Mouse (Mus musculus): ENCODE measurements around the gene Dock1.

Dock1 gene

DNA sequence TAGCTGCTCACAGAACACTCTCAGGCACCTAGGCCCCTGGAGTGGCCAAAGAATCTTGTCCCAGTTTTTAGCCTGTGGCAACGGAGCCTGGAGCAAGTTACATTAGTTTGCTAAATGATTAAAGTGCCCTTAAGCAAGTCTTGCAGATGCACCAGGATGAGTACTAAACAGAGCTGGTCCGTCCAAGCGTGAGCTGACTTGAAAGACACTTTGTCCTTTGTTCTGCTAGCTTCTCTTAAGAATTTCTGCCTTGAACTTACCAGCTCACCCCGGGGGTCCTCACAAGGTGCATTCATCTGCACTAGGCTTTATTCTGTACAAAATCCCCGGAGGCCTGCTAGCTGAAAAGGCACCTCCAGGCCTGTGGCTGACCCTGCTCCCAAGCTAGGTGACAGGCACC, 394.8 kb downstream of the Dock1 start:
- no peak for DNase-seq

- DNase-seq, result no peak
Observed at GRCm38 (mm10) chr7:135068887-135069286, 398.4 kb downstream of the Dock1 start.

DNA sequence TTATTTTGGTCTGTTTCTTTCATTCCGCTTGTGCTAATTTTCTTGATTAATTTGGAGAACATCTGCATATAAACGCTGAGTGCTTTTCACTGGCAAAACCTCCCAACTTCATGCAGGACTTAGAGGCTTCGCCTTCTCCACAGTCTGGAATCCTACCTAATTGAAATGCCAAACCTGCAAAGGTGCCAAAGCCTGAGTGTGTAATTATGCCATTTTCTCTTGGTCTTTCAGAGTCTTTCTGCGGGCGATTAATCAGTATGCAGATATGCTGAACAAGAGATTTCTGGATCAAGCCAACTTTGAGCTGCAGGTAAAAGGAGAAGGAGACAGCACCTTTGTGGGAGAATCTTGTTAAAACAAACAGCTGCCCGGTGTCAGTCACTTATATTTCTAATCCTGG, 406.4 kb downstream of the Dock1 start:
- DNase-seq, result no peak

GRCm38 (mm10) chr7:135077340-135077739, 406.9 kb downstream of the Dock1 start:
- no peak for DNase-seq

- DNase-seq, result no peak
Observed at GRCm38 (mm10) chr7:135077806-135078205, 407.4 kb downstream of the Dock1 start.

DNA sequence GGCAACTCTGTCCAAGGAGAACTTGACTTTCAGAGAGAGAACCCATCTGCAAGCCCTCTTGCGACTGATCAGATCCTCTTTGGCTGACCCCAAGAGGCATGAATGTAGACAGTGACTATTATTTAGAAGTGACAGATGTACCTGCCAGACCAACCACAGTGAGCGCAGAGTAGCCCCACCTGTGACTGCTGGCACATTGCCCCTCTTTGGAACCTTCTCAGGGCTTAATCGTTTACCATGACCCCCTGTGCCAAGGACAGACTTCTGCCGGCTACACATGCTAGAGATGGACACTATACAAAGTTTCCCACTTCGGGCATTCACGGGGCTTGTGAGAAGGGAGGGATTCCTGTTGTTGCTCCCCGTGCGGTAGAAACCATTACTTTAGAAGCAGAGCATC, 413.0 kb downstream of the Dock1 start:
- DNase-seq, result no peak

DNA sequence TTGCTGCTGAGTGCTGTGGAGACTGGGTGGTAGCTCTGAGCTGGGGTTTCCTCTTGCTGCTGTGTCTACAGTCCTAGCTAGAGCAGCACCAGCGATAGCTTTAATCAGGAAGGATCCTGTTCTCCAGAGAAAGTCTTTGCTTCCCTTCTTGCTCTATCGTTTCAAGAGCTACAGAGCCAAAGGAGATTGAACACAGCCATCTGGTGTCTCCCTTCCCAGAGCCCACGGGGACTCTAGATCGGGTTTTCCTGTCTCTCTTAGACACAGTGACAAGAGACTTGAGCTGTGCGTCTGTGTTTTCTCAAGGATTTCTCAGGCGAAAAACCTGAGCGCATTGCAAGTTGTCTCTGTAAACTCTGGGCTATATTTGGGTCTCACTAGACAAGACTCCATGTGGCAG, 413.6 kb downstream of the Dock1 start:
- no peak for DNase-seq

DNA sequence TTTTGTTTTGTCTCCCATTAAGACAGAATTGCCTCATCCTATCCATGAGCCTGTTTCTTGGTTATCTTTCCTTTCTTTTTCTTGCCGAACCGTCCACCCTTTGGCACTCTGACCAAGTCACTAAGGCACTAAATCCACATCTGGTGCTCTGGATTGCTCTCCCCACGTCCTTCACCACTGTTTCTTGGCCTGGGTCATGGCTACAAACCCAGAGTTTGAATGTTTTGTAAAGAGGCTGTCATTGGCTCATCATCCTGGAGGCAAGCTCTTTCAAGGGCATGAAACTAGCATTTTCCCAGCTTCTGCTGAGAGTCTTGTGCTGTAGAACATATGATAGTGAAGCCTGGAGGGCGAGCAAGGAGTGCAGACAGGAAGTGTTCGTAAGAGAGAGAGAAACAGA, 416.1 kb downstream of the Dock1 start:
- no peak for DNase-seq

DNA sequence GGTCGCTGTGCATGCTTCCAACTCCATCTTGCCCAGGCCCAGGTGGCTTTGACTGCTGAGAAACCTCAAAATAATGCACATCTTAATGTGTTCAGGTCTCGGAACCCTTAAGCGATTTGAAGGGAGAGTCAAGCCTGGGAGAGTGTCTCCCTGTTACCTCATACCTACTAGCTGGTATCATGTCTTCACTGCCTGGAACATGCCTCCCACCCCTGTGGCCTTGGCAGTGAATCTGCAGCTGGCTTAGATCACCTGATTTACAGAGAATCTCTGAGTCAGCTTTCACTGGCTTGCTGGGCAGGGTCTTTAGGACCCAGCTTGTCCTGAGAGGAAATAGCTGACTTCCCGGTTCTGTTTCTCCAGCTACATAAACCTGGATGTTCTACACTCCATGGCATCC, 419.2 kb downstream of the Dock1 start:
- no peak for DNase-seq

- DNase-seq, result no peak
Observed at GRCm38 (mm10) chr7:135093851-135094250, 423.4 kb downstream of the Dock1 start.

DNA sequence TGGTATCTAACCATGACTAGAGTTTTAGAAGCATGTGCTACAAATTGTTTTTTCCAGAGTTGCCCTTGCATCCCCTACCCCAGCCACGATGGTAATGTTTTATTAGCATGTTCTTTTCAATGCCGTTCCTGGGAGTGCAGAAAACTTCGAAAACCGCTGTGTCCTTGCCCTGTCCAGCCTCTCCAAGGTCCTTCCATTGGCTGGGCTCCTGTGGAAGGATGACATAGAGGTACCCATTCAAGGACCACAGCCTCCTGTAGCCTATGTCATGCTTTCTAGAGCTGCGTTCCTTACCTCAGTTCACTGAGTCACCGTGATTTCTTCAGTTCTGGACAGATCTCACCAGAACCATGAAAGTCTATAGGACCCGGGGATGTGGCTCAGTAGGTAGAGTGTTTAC, 431.5 kb downstream of the Dock1 start:
- no peak for DNase-seq

GRCm38 (mm10) chr7:135106536-135106935, 436.1 kb downstream of the Dock1 start:
- DNase-seq, result no peak

- no peak for DNase-seq
Observed at GRCm38 (mm10) chr7:135110307-135110706, 439.9 kb downstream of the Dock1 start.

DNA sequence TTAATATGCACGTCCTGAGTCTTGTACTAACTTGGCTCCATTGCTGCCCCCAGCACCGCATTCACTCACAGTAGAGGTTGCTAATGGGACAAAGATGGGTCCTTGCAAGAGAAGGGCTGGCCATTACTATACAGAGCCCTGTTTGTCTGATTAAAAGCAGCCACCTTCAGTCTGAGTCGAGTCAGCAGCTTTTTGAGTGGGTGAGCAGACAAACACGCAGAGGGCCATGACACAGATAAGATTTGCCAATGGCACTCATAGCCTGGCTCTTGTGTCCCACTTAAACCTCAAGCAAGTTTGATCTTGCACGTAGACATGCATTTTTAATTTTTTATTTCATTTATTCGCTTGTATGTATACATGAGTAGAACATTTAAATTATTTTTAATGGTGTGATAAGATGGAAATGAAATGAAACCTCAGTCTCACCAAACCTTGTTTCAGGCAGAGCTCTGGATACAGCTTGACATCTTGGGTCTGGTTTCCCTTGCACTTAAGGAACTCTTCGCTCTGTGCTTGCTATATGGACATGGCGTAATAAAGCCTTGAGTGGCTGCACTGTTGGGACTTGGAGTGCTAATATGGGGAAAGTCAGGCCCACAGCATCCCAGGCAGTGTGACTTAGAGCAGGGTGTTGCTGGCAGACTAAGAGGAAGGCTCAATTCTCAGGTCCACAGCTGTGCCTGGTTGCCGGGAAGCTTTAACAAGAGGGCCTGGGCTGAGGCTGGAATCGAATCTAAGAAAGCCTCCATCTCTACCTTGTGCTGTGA, 455.0 kb downstream of the Dock1 start:
- DNase-seq, result peak; percentile 10

- peak; percentile 45 for DNase-seq
Observed at GRCm38 (mm10) chr7:135132461-135132860, 462.0 kb downstream of the Dock1 start.

DNA sequence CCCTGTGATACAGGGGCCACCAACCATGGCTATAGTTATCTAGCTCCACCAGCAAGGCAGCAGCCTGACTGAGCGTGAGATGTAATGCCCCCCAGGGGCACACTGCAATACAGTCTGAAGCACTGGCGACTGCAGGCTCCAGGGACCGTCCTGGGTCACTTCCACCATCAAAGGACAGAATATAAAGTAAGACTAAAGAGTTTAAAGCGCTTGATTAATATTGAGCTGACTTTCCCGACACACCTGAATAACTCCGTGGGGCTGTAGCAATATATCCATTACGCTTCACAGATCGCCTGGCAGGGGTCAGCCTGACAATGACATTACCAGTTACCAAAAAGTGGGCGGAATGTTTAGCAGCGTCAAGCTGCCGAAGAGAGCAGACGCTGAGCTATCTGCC, 464.2 kb downstream of the Dock1 start:
- no peak for DNase-seq

DNA sequence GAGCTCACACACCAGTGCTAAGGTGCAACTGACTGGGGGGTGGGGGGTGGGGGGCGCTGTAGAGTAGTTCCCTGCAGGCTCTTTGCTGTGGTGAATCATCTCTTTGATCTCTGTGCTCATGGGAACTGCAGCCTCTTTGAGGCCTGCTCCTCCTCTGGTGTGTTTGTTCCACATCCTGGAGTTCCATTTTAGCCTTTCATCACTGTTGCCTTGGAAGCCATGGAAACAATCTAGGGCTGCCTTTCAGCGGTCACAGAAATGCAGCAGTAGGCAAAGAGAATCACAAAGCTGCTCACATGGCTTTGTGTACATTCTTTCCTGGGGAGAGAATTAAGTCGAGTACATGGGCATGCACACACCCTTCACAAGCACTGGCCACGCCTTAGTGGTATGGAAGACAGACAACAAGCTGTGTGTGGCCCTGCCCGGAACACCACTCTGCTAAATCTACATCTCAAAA, 468.7 kb downstream of the Dock1 start:
- peak; percentile 15 for DNase-seq

- DNase-seq, result no peak
Observed at GRCm38 (mm10) chr7:135144731-135145130, 474.3 kb downstream of the Dock1 start.

- DNase-seq, result no peak
Observed at GRCm38 (mm10) chr7:135150926-135151325, 480.5 kb downstream of the Dock1 start.

- no peak for DNase-seq
Observed at GRCm38 (mm10) chr7:135157571-135157970, 487.1 kb downstream of the Dock1 start.

GRCm38 (mm10) chr7:135158381-135158780, 487.9 kb downstream of the Dock1 start:
- DNase-seq, result no peak

DNA sequence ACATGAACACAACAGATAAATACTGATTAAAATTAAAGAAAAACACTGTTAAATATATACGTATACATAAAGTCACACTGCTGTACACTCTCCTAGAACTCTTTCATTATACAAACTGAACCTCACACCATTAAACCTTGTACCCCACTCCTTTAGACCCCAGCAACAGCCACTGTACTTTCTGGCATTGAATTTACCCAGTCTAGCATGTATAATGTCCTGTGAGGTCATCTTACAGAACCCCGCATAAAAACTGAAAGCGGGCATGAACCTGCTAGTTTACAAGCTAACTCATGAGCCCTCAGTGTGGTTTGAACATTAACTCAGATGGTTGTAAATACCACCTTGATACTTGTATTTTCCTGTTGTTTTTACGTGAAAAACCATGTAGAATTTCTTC, 489.2 kb downstream of the Dock1 start:
- no peak for DNase-seq

GRCm38 (mm10) chr7:135165155-135165554, 494.7 kb downstream of the Dock1 start:
- peak; percentile 67 for DNase-seq

GRCm38 (mm10) chr7:135169936-135170335, 499.5 kb downstream of the Dock1 start:
- no peak for DNase-seq

DNA sequence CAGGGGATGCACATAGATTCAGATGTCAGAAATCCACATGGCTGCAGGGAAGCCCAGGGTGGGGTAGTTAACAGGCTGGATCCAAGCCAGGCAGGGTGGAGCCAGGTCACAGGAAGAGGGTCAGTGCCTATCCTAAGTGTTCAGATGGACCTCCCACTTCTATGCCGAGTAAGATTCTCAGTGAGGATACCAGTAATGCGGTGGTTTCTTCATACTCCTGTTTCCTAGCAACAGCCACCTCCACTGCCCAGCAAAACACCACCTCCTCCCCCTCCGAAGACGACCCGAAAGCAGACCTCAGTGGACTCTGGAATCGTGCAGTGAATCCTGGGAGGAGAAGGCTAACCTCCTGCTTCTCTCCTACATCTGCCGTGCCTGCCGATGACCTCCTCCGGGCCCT, 501.8 kb downstream of the Dock1 start:
- DNase-seq, result no peak

Measured in lung, postnatal 10 days (tissue).